Mouse (Mus musculus) lung, adult 2 months (tissue): ENCODE results near the gene Hivep2. TPM values are rescaled to one million over a fixed set of nuclear protein-coding genes. Genes with fewer than 3 reads are reported as not detected.

Experiments
- DNase-seq: peaks from one replicate; pipeline ENCODE4 v3.0.0; 2022
- H3K4me1 ChIP-seq: fragments of 200-500 bp; 2 replicates; pipeline ENCODE4 v1.6.1; 2011; ENCODE audit warnings: low read length; ENCODE audit not compliant: control insufficient read depth, insufficient read depth
- H3K4me3 ChIP-seq: fragments of 200-500 bp; replicated peaks from 2 replicates; pipeline ENCODE3; 2011; ENCODE audit warnings: low read depth, mild to moderate bottlenecking, control low read depth, low read length; ENCODE audit errors: extremely low read depth
- CTCF ChIP-seq: fragments of 200-500 bp; IDR thresholded peaks from 2 replicates; pipeline ENCODE4 v1.5.1; 2011; ENCODE audit warnings: mild to moderate bottlenecking, low read length, control low read depth; ENCODE audit not compliant: insufficient read depth
- POLR2A ChIP-seq: fragments of 200-500 bp; IDR thresholded peaks from 2 replicates; pipeline ENCODE4 v1.6.1; 2011; ENCODE audit warnings: low read depth, mild to moderate bottlenecking, control low read depth, low read length, borderline replicate concordance; ENCODE audit errors: extremely low read depth
- WGBS: fragments of 180-500 bp; shearing (Covaris S2); methylation state at CpG from one replicate; pipeline ENCODE4 v1.1.7; 2018; 5-methylcytosine and 5-hydroxymethylcytosine counted together
- polyA plus RNA-seq: library from polyadenylated mRNA; depleted of rRNA; stranded (reverse); fragments of >200 nt; gene quantifications from 2 replicates; pipeline ENCODE4 v1.2.3, GENCODE M21; 2012; rRNA removed

Hivep2 gene
- 7.9 and 11.0 TPM in 2 replicates for polyA plus RNA-seq

- peak; percentile 68 for DNase-seq
- no peaks in the 10 kb centered on the region for H3K4me1 ChIP-seq
- TF ChIP-seq CTCF (no peak), POLR2A (peak; percentile 38; the same call in 1 of the 2 replicates)
- peak within 1 kb of the TSS; percentile 93 for H3K4me3 ChIP-seq
- under 1% methylated on average over 62 of the region's 67 CpGs for WGBS
Observed at GRCm38 (mm10) chr10:13965974-13966829, at the start of gene Hivep2. Gene Hivep2 (plus strand): TSS chr10:13966075.

- TF ChIP-seq POLR2A (no peak), CTCF (no peak)
- DNase-seq = peak; percentile 5
- H3K4me1 ChIP-seq = no peaks in the 10 kb centered on the region
- WGBS = 46% methylated on average over 12 of the region's 12 CpGs
- no peak overlapping the region for H3K4me3 ChIP-seq
Observed at GRCm38 (mm10) chr10:13916645-13917342, 49.1 kb upstream of the Hivep2 start.

- TF ChIP-seq CTCF (no peak), POLR2A (no peak)
- H3K4me3 ChIP-seq = no peak overlapping the region
- no peak for DNase-seq
- 57% methylated on average over 9 of the region's 9 CpGs for WGBS
- H3K4me1 ChIP-seq = no peaks in the 10 kb centered on the region
Observed at GRCm38 (mm10) chr10:13921641-13922385, 44.1 kb upstream of the Hivep2 start.

GRCm38 (mm10) chr10:13929306-13929705 lies 36.6 kb upstream of the Hivep2 start:
- TF ChIP-seq CTCF = no peak
- TF ChIP-seq POLR2A = no peak
- WGBS = 78% methylated on average over 5 of the region's 5 CpGs
- DNase-seq = no peak
- Histone ChIP-seq H3K4me3 (no peak overlapping the region), H3K4me1 (no peaks in the 10 kb centered on the region)

GRCm38 (mm10) chr10:13932147-13932546 lies 33.7 kb upstream of the Hivep2 start:
- DNase-seq = no peak
- WGBS = 61% methylated on average over 3 of the region's 3 CpGs
- Histone ChIP-seq H3K4me1 (no peaks in the 10 kb centered on the region), H3K4me3 (no peak overlapping the region)
- no peak for TF ChIP-seq CTCF
- no peak for TF ChIP-seq POLR2A

- 73% methylated on average over 7 of the region's 7 CpGs for WGBS
- H3K4me1 ChIP-seq = no peaks in the 10 kb centered on the region
- no peak for DNase-seq
- no peak for TF ChIP-seq CTCF
- no peak for TF ChIP-seq POLR2A
- H3K4me3 ChIP-seq = no peak overlapping the region
Observed at GRCm38 (mm10) chr10:13933320-13933719, 32.6 kb upstream of the Hivep2 start.

GRCm38 (mm10) chr10:13935646-13936045 lies 30.2 kb upstream of the Hivep2 start:
- TF ChIP-seq POLR2A (no peak), CTCF (no peak)
- 70% methylated on average over 2 of the region's 2 CpGs for WGBS
- H3K4me1 ChIP-seq = no peaks in the 10 kb centered on the region

GRCm38 (mm10) chr10:13941406-13941805 lies 24.5 kb upstream of the Hivep2 start:
- TF ChIP-seq CTCF (no peak), POLR2A (no peak)

More at GRCm38 (mm10) chr10:13935646-13936045, 30.2 kb upstream of the Hivep2 start:
- H3K4me3 ChIP-seq = no peak overlapping the region
- DNase-seq = no peak

GRCm38 (mm10) chr10:13943706-13944105 lies 22.2 kb upstream of the Hivep2 start:
- Histone ChIP-seq H3K4me3 (no peak overlapping the region), H3K4me1 (no peaks in the 10 kb centered on the region)
- TF ChIP-seq CTCF (no peak), POLR2A (no peak)
- 37% methylated on average over 3 of the region's 3 CpGs for WGBS
- no peak for DNase-seq

More at GRCm38 (mm10) chr10:13941406-13941805, 24.5 kb upstream of the Hivep2 start:
- Histone ChIP-seq H3K4me3 (no peak overlapping the region), H3K4me1 (no peaks in the 10 kb centered on the region)
- DNase-seq = no peak
- WGBS = 75% methylated on average over 2 of the region's 2 CpGs
